Mouse (Mus musculus) MEL (cell line): ENCODE data around the gene Cd276. TPM values are rescaled to one million over a fixed set of nuclear protein-coding genes. Genes with fewer than 3 reads are reported as not detected.

Experiments
- DNase-seq: peaks from one replicate; pipeline ENCODE4 v3.0.0; 2011; ENCODE audit warnings: low read depth, low spot score
- H3K27ac ChIP-seq: 2 replicates; pipeline ENCODE4 v1.5.1; 2012; ENCODE audit warnings: low read depth, mild to moderate bottlenecking, control low read depth, low read length, moderate library complexity; ENCODE audit not compliant: control insufficient read depth
- H3K27me3 ChIP-seq, 2 experiments: fragments of 150-350 bp in 1 of 2; sonication (generic) in 1 of 2; 2 replicates each; pipeline ENCODE4 v1.6.1; 2012; ENCODE audit warnings: low read length in 2 of 2, mild to moderate bottlenecking in 2 of 2, improper control_type of control experiment in 1 of 2, moderate library complexity in 1 of 2; ENCODE audit not compliant: insufficient read depth in 2 of 2, control insufficient read depth in 1 of 2
- H3K36me3 ChIP-seq, 2 experiments: 2 replicates each; pipeline ENCODE4 v1.6.1; 2012 to 2014; ENCODE audit warnings: low read length in 2 of 2, improper control_type of control experiment in 1 of 2, inconsistent platforms in 1 of 2, mild to moderate bottlenecking in 1 of 2; ENCODE audit not compliant: insufficient read depth in 2 of 2, control insufficient read depth in 1 of 2
- H3K4me1 ChIP-seq, 2 experiments: fragments of 150-350 bp in 1 of 2; sonication (generic) in 1 of 2; 2 replicates each; pipeline ENCODE4 v1.6.1; 2012; ENCODE audit warnings: low read length in 2 of 2, improper control_type of control experiment in 1 of 2, mild to moderate bottlenecking in 1 of 2; ENCODE audit not compliant: insufficient read depth in 2 of 2, control insufficient read depth in 1 of 2
- H3K4me3 ChIP-seq, 2 experiments: fragments of 150-350 bp in 1 of 2; sonication (generic) in 1 of 2; 2 replicates each; pipeline ENCODE4 v1.5.1; 2012; ENCODE audit warnings: low read depth in 2 of 2, low read length in 2 of 2, mild to moderate bottlenecking in 2 of 2, moderate library complexity in 2 of 2, control low read depth in 1 of 2, improper control_type of control experiment in 1 of 2; ENCODE audit not compliant: control insufficient read depth in 1 of 2, insufficient read depth in 1 of 2
- H3K79me2 ChIP-seq: 2 replicates; pipeline ENCODE4 v1.6.1; 2012; ENCODE audit warnings: mild to moderate bottlenecking, low read length, moderate library complexity; ENCODE audit not compliant: control insufficient read depth, poor library complexity, insufficient read depth
- H3K9ac ChIP-seq: 2 replicates; pipeline ENCODE4 v1.6.1; 2012; ENCODE audit warnings: low read depth, mild to moderate bottlenecking, control low read depth, low read length, moderate library complexity; ENCODE audit not compliant: control insufficient read depth, poor library complexity, severe bottlenecking
- H3K9me3 ChIP-seq: fragments of 150-350 bp; sonication (generic); replicated peaks from 2 replicates; pipeline ENCODE4 v1.6.1; 2012; ENCODE audit warnings: mild to moderate bottlenecking, low read length, improper control_type of control experiment, moderate library complexity; ENCODE audit not compliant: insufficient read depth
- CHD2 ChIP-seq: IDR thresholded peaks from 2 replicates; pipeline ENCODE4 v1.6.1; 2011; ENCODE audit warnings: low read length, improper control_type of control experiment
- E2F4 ChIP-seq: IDR thresholded peaks from 2 replicates; pipeline ENCODE4 v1.6.1; 2011; ENCODE audit warnings: low read depth, low read length, improper control_type of control experiment, borderline replicate concordance
- ETS1 ChIP-seq: IDR thresholded peaks from 2 replicates; pipeline ENCODE4 v1.6.1; 2012; ENCODE audit warnings: low read depth, mild to moderate bottlenecking, inconsistent platforms, low read length, improper control_type of control experiment, moderate library complexity
- HCFC1 ChIP-seq: IDR thresholded peaks from 2 replicates; pipeline ENCODE4 v1.6.1; 2012; ENCODE audit warnings: low read depth, mild to moderate bottlenecking, inconsistent platforms, low read length, improper control_type of control experiment, moderate library complexity
- KAT2A ChIP-seq: conservative IDR thresholded peaks from 2 replicates; pipeline ENCODE4 v1.6.1; 2012; ENCODE audit warnings: low read depth, low read length, improper control_type of control experiment, inconsistent platforms
- MAFK ChIP-seq: IDR thresholded peaks from 2 replicates; pipeline ENCODE4 v1.6.1; 2011; ENCODE audit warnings: low read depth, mild to moderate bottlenecking, low read length, improper control_type of control experiment, borderline replicate concordance
- MAZ ChIP-seq: IDR thresholded peaks from 2 replicates; pipeline ENCODE4 v1.6.1; 2012; ENCODE audit warnings: low read depth, mild to moderate bottlenecking, inconsistent platforms, low read length, improper control_type of control experiment
- MXI1 ChIP-seq: IDR thresholded peaks from 2 replicates; pipeline ENCODE4 v1.6.1; 2011; ENCODE audit warnings: mild to moderate bottlenecking, low read depth, low read length, improper control_type of control experiment
- NRF1 ChIP-seq: IDR thresholded peaks from 2 replicates; pipeline ENCODE4 v1.6.1; 2014; ENCODE audit warnings: low read depth, mild to moderate bottlenecking, inconsistent platforms, low read length, improper control_type of control experiment, moderate library complexity; ENCODE audit not compliant: poor library complexity, insufficient read depth, severe bottlenecking
- RAD21 ChIP-seq: IDR thresholded peaks from 2 replicates; pipeline ENCODE4 v1.6.1; 2011; ENCODE audit warnings: mild to moderate bottlenecking, low read depth, low read length, improper control_type of control experiment
- SMC3 ChIP-seq: IDR thresholded peaks from 2 replicates; pipeline ENCODE4 v1.6.1; 2011; ENCODE audit warnings: low read depth, low read length, improper control_type of control experiment
- TAL1 ChIP-seq: IDR thresholded peaks from 2 replicates; pipeline ENCODE4 v1.6.1; 2012; ENCODE audit warnings: mild to moderate bottlenecking, inconsistent platforms, low read length, moderate library complexity, mixed read lengths
- TCF12 ChIP-seq: IDR thresholded peaks from 2 replicates; pipeline ENCODE4 v1.6.1; 2014; ENCODE audit warnings: low read depth, mild to moderate bottlenecking, inconsistent platforms, low read length, improper control_type of control experiment, moderate library complexity
- UBTF ChIP-seq: IDR thresholded peaks from 2 replicates; pipeline ENCODE4 v1.6.1; 2012; ENCODE audit warnings: low read depth, mild to moderate bottlenecking, inconsistent platforms, low read length, improper control_type of control experiment, moderate library complexity, borderline replicate concordance; ENCODE audit not compliant: insufficient read depth
- USF1 ChIP-seq: IDR thresholded peaks from 2 replicates; pipeline ENCODE4 v1.6.1; 2014; ENCODE audit warnings: low read depth, mild to moderate bottlenecking, inconsistent platforms, low read length, improper control_type of control experiment, moderate library complexity
- ZC3H11A ChIP-seq: IDR thresholded peaks from 2 replicates; pipeline ENCODE4 v1.6.1; 2012; ENCODE audit warnings: low read depth, mild to moderate bottlenecking, inconsistent platforms, low read length, improper control_type of control experiment
- ZKSCAN1 ChIP-seq: IDR thresholded peaks from 2 replicates; pipeline ENCODE4 v1.6.1; 2012; ENCODE audit warnings: low read depth, mild to moderate bottlenecking, inconsistent platforms, low read length, improper control_type of control experiment, moderate library complexity
- polyA plus RNA-seq, 2 experiments: library from polyadenylated mRNA; stranded (reverse) in 1 of 2; unstranded in 1 of 2; fragments of >175 nt in 1 of 2; fragments of >200 nt in 1 of 2; gene quantifications; 2 replicates each; pipeline versions ENCODE4 v1.2.1 to v1.2.4; 2012; ENCODE audit warnings: low replicate concordance in 2 of 2, low read depth in 1 of 2; ENCODE audit not compliant: insufficient read length in 2 of 2, insufficient read depth in 1 of 2, missing spikeins in 1 of 2
- total RNA-seq: library from RNA; depleted of rRNA; stranded (reverse); fragments of 300-350 nt; gene quantifications from 2 replicates; pipeline ENCODE4 v1.2.3, GENCODE M21; 2012

Gene Cd276
- total and polyA plus RNA-seq, 3 experiments, result 0.12 to 3.6 TPM; not detected in 1

DNA sequence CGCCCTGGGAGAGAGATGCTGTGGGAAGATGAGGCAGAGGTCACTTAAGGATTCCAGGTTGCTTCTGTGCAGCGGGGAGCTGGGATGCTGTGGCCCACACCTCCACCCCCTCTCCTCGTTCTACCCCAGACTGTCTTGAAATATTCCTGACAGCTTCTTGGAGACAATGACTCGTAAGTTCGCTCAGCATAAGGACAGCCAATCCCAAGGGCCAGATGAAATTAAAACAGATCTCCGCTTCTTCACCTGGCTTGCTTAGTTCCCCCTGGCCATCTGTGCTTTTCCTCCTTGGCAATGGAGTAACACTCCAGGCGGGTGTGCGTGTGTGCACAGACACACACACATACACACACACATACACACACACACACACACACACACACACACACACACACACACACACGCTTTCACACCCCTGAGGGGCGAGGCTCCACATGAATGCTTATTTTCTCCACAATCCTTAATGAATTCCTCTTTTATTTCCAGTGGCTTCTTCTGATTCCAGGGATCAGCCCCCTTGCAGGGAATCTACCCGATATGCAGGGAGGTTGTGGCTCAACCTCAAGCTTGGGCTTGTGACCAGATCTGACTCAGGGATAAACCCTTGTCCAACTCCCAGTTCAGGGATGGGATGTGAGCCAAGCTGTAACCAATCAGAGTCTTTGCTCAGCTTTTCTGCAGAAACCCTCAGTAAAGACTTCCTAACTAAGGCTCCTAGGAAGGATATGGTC, 8.4 kb downstream of the Cd276 start:
- no peak overlapping the region for H3K27ac ChIP-seq
- no peaks in the 10 kb centered on the region for H3K9me3 ChIP-seq
- no peaks in the 10 kb centered on the region for H3K4me1 ChIP-seq
- H3K9ac ChIP-seq, result no peak overlapping the region
- H3K79me2 ChIP-seq, result no peaks in the 10 kb centered on the region
- no peak for DNase-seq
- no peak for TF ChIP-seq KAT2A
- TF ChIP-seq E2F4, result no peak
- no peak for TF ChIP-seq MAZ
- no peak for TF ChIP-seq ZKSCAN1
- TF ChIP-seq UBTF, result no peak
- no peak for TF ChIP-seq ETS1
- no peak for TF ChIP-seq SMC3
- no peak for TF ChIP-seq USF1
- TF ChIP-seq NRF1, result no peak
- TF ChIP-seq CHD2, result no peak
- TF ChIP-seq ZC3H11A, result no peak
- TF ChIP-seq TAL1, result no peak
- no peak for TF ChIP-seq RAD21
- no peak for TF ChIP-seq MAFK
- H3K4me3 ChIP-seq, result no peak overlapping the region
- H3K27me3 ChIP-seq, result no peaks in the 10 kb centered on the region
- H3K36me3 ChIP-seq, result no peaks in the 10 kb centered on the region

DNA sequence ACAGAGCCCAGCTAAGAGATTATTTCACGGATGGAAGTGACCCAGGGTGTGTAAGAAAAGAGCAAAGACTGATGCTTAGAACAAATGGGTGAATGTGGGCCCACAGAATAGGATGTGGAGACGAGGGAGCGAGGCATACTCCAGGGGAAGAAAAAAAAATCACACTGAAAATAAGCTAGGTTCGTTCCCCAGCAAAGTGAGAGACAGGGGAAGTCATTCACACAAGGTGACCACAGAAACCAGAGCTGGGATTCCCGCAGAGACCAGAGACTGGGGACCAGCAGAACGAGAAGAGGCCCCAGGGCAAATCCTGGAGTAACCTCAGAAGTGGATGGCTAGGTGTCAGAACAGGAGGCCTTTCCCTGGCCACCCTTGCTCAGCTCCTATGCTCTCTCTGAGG, 9.8 kb downstream of the Cd276 start:
- no peaks in the 10 kb centered on the region for H3K27me3 ChIP-seq
- no peak overlapping the region for H3K27ac ChIP-seq
- no peaks in the 10 kb centered on the region for H3K9me3 ChIP-seq
- TF ChIP-seq USF1 (no peak), MXI1 (no peak), HCFC1 (no peak), KAT2A (no peak), TCF12 (no peak)
- H3K4me3 ChIP-seq, result no peak overlapping the region
- DNase-seq, result no peak
- H3K4me1 ChIP-seq, result peaks cover 3 to 8% of the 10 kb centered on the region in 2 experiments
- H3K79me2 ChIP-seq, result no peaks in the 10 kb centered on the region
- H3K9ac ChIP-seq, result no peak overlapping the region
- peaks cover 0 to 5% of the 10 kb centered on the region in 2 experiments; a peak in 2 of 4 replicates for H3K36me3 ChIP-seq
